Mouse (Mus musculus): ENCODE results near the gene Fth1. TPM values are rescaled to one million over a fixed set of nuclear protein-coding genes. Genes with fewer than 3 reads are reported as not detected.
A peak's percentile ranks its signal among the peaks of the same experiment; 100 is the strongest.
"Not testable (repeated sequence)": the region's sequence is repeated elsewhere in the genome, so short reads cannot be mapped to it uniquely, and the experiment has no call there.

Gene Fth1
- total RNA-seq (2021) (1,000 to 10,000 TPM; 2,956 to 3,430 TPM), polyA plus RNA-seq (2012; rRNA removed) (2,611 and 2,797 TPM in 2 replicates)
- long read RNA-seq, transcript Fth1-201 (4 exons, 929 nt) = major isoform, 3,061 of 3,112 reads
- long read RNA-seq, partial matches to known transcripts = 14 of 3,112 reads
- long read RNA-seq, other reads (novel, unspliced or antisense) = 33 of 3,112 reads

GRCm38 (mm10) chr19:9980258-9980657 is at the start of gene Fth1:
Gene Fth1 (plus strand): TSS chr19:9980598.
- Histone ChIP-seq H3K4me1 (ENCODE audit: control insufficient read depth, insufficient read depth, low read length) (peaks cover 20% of the 10 kb centered on the region), H3K36me3 (ENCODE audit: control insufficient read depth, insufficient read depth, low read length) (peaks cover 8% of the 10 kb centered on the region), H3K27me3 (ENCODE audit: control insufficient read depth, insufficient read depth, low read length) (no peaks in the 10 kb centered on the region), H3K4me3 (no peak within 1 kb of the TSS), H3K9ac (ENCODE audit: low read depth, low read length) (no peak within 1 kb of the TSS), H3K27ac (peak within 1 kb of the TSS; percentile 97), H3K79me2 (replicated peaks; ENCODE audit: control insufficient read depth, insufficient read depth, low read length) (0 out of 2 replicates have a peak, but pooled peaks cover 1% of the 10 kb centered on the region)
- no peak for TF ChIP-seq EP300 (IDR thresholded peaks at IDR 0.05; ENCODE audit: insufficient read depth, low read depth, low read length)
- TF ChIP-seq CTCF (IDR thresholded peaks at IDR 0.05) = no peak
- no peak for TF ChIP-seq POLR2A (IDR thresholded peaks at IDR 0.05; ENCODE audit: insufficient read depth, low read depth, low read length)
- 88% methylated on average over 4 of the region's 4 CpGs for WGBS
- DNase-seq = no peak
- intact Hi-C loops (cut with DNase I) = no loop called here

GRCm38 (mm10) chr19:9931167-9931607 is 49.2 kb upstream of the Fth1 start:
- H3K36me3 ChIP-seq (ENCODE audit: control insufficient read depth, insufficient read depth, low read length); H3K27me3 ChIP-seq (ENCODE audit: control insufficient read depth, insufficient read depth, low read length); H3K27ac ChIP-seq; intact Hi-C loops (cut with DNase I); H3K4me3 ChIP-seq; H3K9ac ChIP-seq (ENCODE audit: low read depth, low read length); H3K4me1 ChIP-seq (ENCODE audit: control insufficient read depth, insufficient read depth, low read length); H3K79me2 ChIP-seq (replicated peaks; ENCODE audit: control insufficient read depth, insufficient read depth, low read length): not testable (repeated sequence)
- DNase-seq = peak in 1 of 2 experiments; percentile 37
- WGBS = 48% methylated on average over 2 of the region's 2 CpGs

- Histone ChIP-seq H3K4me1 (ENCODE audit: control insufficient read depth, insufficient read depth, low read length) (peaks cover 12% of the 10 kb centered on the region), H3K36me3 (ENCODE audit: control insufficient read depth, insufficient read depth, low read length) (no peaks in the 10 kb centered on the region), H3K4me3 (no peak overlapping the region), H3K9ac (ENCODE audit: low read depth, low read length) (no peak overlapping the region), H3K27ac (no peak overlapping the region), H3K79me2 (replicated peaks; ENCODE audit: control insufficient read depth, insufficient read depth, low read length) (no peaks in the 10 kb centered on the region), H3K27me3 (ENCODE audit: control insufficient read depth, insufficient read depth, low read length) (no peaks in the 10 kb centered on the region)
- WGBS = 79% methylated on average over 2 of the region's 2 CpGs
- TF ChIP-seq EP300 (IDR thresholded peaks at IDR 0.05; ENCODE audit: insufficient read depth, low read depth, low read length) (no peak), CTCF (IDR thresholded peaks at IDR 0.05) (no peak), POLR2A (IDR thresholded peaks at IDR 0.05; ENCODE audit: insufficient read depth, low read depth, low read length) (no peak)
- intact Hi-C loops (cut with DNase I) = no loop called here
- DNase-seq = no peak
These were observed 46.5 kb upstream of the Fth1 start for GRCm38 (mm10) chr19:9933908-9934307.

- Histone ChIP-seq H3K79me2 (replicated peaks; ENCODE audit: control insufficient read depth, insufficient read depth, low read length) (no peaks in the 10 kb centered on the region), H3K4me1 (ENCODE audit: control insufficient read depth, insufficient read depth, low read length) (peaks cover 12% of the 10 kb centered on the region), H3K36me3 (ENCODE audit: control insufficient read depth, insufficient read depth, low read length) (no peaks in the 10 kb centered on the region), H3K27me3 (ENCODE audit: control insufficient read depth, insufficient read depth, low read length) (no peaks in the 10 kb centered on the region), H3K4me3 (no peak overlapping the region), H3K9ac (ENCODE audit: low read depth, low read length) (no peak overlapping the region), H3K27ac (peak overlapping the region; percentile 41)
- no peak for TF ChIP-seq EP300 (IDR thresholded peaks at IDR 0.05; ENCODE audit: insufficient read depth, low read depth, low read length)
- TF ChIP-seq POLR2A (IDR thresholded peaks at IDR 0.05; ENCODE audit: insufficient read depth, low read depth, low read length) = no peak
- TF ChIP-seq CTCF (IDR thresholded peaks at IDR 0.05) = no peak
- intact Hi-C loops (cut with DNase I) = no loop called here
- 64% methylated on average over 5 of the region's 5 CpGs for WGBS
- DNase-seq = peak in 1 of 2 experiments; percentile 35
These were observed 43.8 kb upstream of the Fth1 start for GRCm38 (mm10) chr19:9936579-9936978.

GRCm38 (mm10) chr19:9937428-9937827 is 43.0 kb upstream of the Fth1 start:
- H3K79me2 ChIP-seq (replicated peaks; ENCODE audit: control insufficient read depth, insufficient read depth, low read length) = no peaks in the 10 kb centered on the region
- DNase-seq = no peak
- TF ChIP-seq CTCF (IDR thresholded peaks at IDR 0.05) (no peak), POLR2A (IDR thresholded peaks at IDR 0.05; ENCODE audit: insufficient read depth, low read depth, low read length) (no peak), EP300 (IDR thresholded peaks at IDR 0.05; ENCODE audit: insufficient read depth, low read depth, low read length) (no peak)
- H3K4me1 ChIP-seq (ENCODE audit: control insufficient read depth, insufficient read depth, low read length) = peaks cover 12% of the 10 kb centered on the region
- no peaks in the 10 kb centered on the region for H3K27me3 ChIP-seq (ENCODE audit: control insufficient read depth, insufficient read depth, low read length)
- no peak overlapping the region for H3K9ac ChIP-seq (ENCODE audit: low read depth, low read length)
- intact Hi-C loops (cut with DNase I) = no loop called here
- no peak overlapping the region for H3K27ac ChIP-seq
- 79% methylated on average over 5 of the region's 5 CpGs for whole genome bisulfite sequencing
- no peaks in the 10 kb centered on the region for H3K36me3 ChIP-seq (ENCODE audit: control insufficient read depth, insufficient read depth, low read length)
- H3K4me3 ChIP-seq = no peak overlapping the region

- peaks cover 18% of the 10 kb centered on the region for H3K4me1 ChIP-seq (ENCODE audit: control insufficient read depth, insufficient read depth, low read length)
- H3K27ac ChIP-seq = peak overlapping the region; percentile 40; the same call in 1 of the 2 replicates
- H3K79me2 ChIP-seq (replicated peaks; ENCODE audit: control insufficient read depth, insufficient read depth, low read length) = no peaks in the 10 kb centered on the region
- H3K27me3 ChIP-seq (ENCODE audit: control insufficient read depth, insufficient read depth, low read length) = no peaks in the 10 kb centered on the region
- no peak overlapping the region for H3K9ac ChIP-seq (ENCODE audit: low read depth, low read length)
- WGBS = 63% methylated on average over 6 of the region's 6 CpGs
- DNase-seq = no peak
- TF ChIP-seq EP300 (IDR thresholded peaks at IDR 0.05; ENCODE audit: insufficient read depth, low read depth, low read length) (no peak), POLR2A (IDR thresholded peaks at IDR 0.05; ENCODE audit: insufficient read depth, low read depth, low read length) (no peak), CTCF (IDR thresholded peaks at IDR 0.05) (no peak)
- no peaks in the 10 kb centered on the region for H3K36me3 ChIP-seq (ENCODE audit: control insufficient read depth, insufficient read depth, low read length)
- intact Hi-C loops (cut with DNase I) = no loop called here
- H3K4me3 ChIP-seq = peak overlapping the region; percentile 16; the same call in 1 of the 2 replicates
These were observed 42.1 kb upstream of the Fth1 start for GRCm38 (mm10) chr19:9938156-9938823.

Data from heart, adult 2 months (tissue).